Mouse (Mus musculus) lung, embryonic 14.5 days (tissue): ENCODE data around the gene P4hb. TPM values are rescaled to one million over a fixed set of nuclear protein-coding genes. Genes with fewer than 3 reads are reported as not detected.
"Not testable (repeated sequence)": the region's sequence is repeated elsewhere in the genome, so short reads cannot be mapped to it uniquely, and the experiment has no call there.

Experiments
- ATAC-seq: fragments of 200-750 bp; cut with Nextera tagmentation; 2 replicates; pipeline ENCODE4 v1.8.0; 2017; ENCODE audit warnings: mild to moderate bottlenecking, moderate TSS enrichment, moderate library complexity; ENCODE audit not compliant: insufficient read depth
- DNase-seq: peaks from one replicate; pipeline ENCODE4 v3.0.0-alpha.2; 2015
- H3K27ac ChIP-seq: fragments of 300-500 bp; sonication (generic); 2 replicates; pipeline ENCODE4 v1.5.1; 2014; ENCODE audit warnings: low read depth, mild to moderate bottlenecking, moderate library complexity
- H3K27me3 ChIP-seq: fragments of 300-500 bp; sonication (generic); 2 replicates; pipeline ENCODE4 v1.6.1; 2014; ENCODE audit warnings: low read length, control low read depth; ENCODE audit not compliant: insufficient read depth
- H3K36me3 ChIP-seq: fragments of 300-500 bp; sonication (generic); 2 replicates; pipeline ENCODE4 v1.6.1; 2014; ENCODE audit warnings: control low read depth; ENCODE audit not compliant: insufficient read depth
- H3K4me1 ChIP-seq: fragments of 300-500 bp; sonication (generic); 2 replicates; pipeline ENCODE4 v1.6.1; 2014; ENCODE audit warnings: antibody characterized with exemption, control low read depth; ENCODE audit not compliant: insufficient read depth
- H3K4me2 ChIP-seq: fragments of 300-500 bp; sonication (generic); 2 replicates; pipeline ENCODE4 v1.6.1; 2014; ENCODE audit warnings: mild to moderate bottlenecking
- H3K4me3 ChIP-seq: fragments of 300-500 bp; sonication (generic); 2 replicates; pipeline ENCODE4 v1.5.1; 2014; ENCODE audit warnings: low read depth, low read length
- H3K9ac ChIP-seq: fragments of 300-500 bp; sonication (generic); 2 replicates; pipeline ENCODE4 v1.6.1; 2014
- H3K9me3 ChIP-seq: fragments of 300-500 bp; sonication (generic); 2 replicates; pipeline ENCODE4 v1.6.1; 2016; ENCODE audit warnings: low read depth, low read length, control low read depth
- CTCF ChIP-seq: IDR thresholded peaks from 2 replicates; pipeline ENCODE4 v1.5.1; 2016; ENCODE audit warnings: antibody characterized with exemption, low read depth
- WGBS: fragments of 180-500 bp; shearing (Covaris S2); extraction: QIAGEN DNeasy Blood & Tissue Kit; methylation state at CpG from one replicate; pipeline ENCODE4 v1.1.7; 2014; 5-methylcytosine and 5-hydroxymethylcytosine counted together
- polyA plus RNA-seq: library from polyadenylated mRNA; unstranded; fragments of >200 nt; fragmentation: Nextera tagmentation; extraction: Ambion mirVana; gene quantifications from 2 replicates; pipeline ENCODE4 v1.2.1, GENCODE M21; 2014

The P4hb gene
- polyA plus RNA-seq, 1 experiment from 2014 or later = 872 TPM

DNA sequence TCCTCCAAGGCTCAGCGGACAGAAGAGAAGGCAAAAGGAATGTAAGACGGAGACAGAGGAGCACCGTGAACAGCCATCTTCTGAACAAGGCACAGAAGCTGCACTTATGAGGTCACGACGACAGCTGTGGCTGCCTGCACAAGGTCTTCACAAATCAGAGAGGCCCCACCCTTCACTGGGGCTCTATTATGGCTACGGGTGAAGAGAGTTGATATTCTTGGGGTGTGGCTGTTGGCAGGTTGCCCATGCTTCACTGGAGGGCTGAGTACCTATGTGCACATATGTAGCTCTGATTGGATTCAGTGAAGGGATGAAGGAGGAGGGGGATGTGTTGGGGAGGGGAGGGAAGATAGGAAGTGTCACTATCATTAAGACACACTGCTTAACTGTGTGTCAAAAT lies 54.5 kb downstream of the P4hb start:
- DNase-seq (no peak), ATAC-seq (no peak)
- Histone ChIP-seq H3K27me3 (no peaks in the 10 kb centered on the region), H3K9ac (no peak overlapping the region), H3K36me3 (no peaks in the 10 kb centered on the region), H3K27ac (peak overlapping the region; percentile 36; the same call in 1 of the 2 replicates), H3K9me3 (no peaks in the 10 kb centered on the region), H3K4me3 (no peak overlapping the region), H3K4me1 (0 out of 2 replicates have a peak, but pooled peaks cover 4% of the 10 kb centered on the region), H3K4me2 (0 out of 2 replicates have a peak overlapping the region, but pooled peaks have one; percentile 7)
- 51% methylated on average over 6 of the region's 6 CpGs for WGBS
- TF ChIP-seq CTCF = no peak

GRCm38 (mm10) chr11:120518027-120518426 lies 55.0 kb downstream of the P4hb start:
- 41% methylated on average over 6 of the region's 6 CpGs for WGBS
- Histone ChIP-seq H3K4me3 (no peak overlapping the region), H3K27ac (peak overlapping the region; percentile 36; the same call in 1 of the 2 replicates), H3K27me3 (no peaks in the 10 kb centered on the region), H3K4me1 (0 out of 2 replicates have a peak, but pooled peaks cover 4% of the 10 kb centered on the region), H3K9ac (no peak overlapping the region), H3K36me3 (no peaks in the 10 kb centered on the region), H3K9me3 (no peaks in the 10 kb centered on the region), H3K4me2 (no peak overlapping the region)
- no peak for ATAC-seq
- DNase-seq = peak; percentile 31
- no peak for TF ChIP-seq CTCF

DNA sequence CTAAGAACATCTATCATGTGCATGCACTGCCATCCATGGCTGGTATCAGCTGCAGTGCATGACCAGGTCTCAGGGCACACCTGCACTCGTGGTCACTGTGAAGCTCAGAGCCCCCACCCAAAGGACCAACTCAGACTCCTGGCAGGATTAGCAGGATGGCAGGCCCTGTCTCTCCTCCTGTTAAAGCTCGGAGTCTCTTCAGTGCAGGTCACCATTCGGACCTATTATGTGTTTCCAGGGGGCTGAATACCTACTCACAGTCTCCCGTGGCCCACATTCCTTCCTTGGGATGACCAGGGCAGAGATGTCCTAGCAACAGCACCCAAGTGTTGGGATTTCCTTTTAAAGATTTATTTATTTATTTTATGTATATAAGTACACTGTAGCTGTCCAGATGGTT lies 55.9 kb downstream of the P4hb start:
- Histone ChIP-seq H3K36me3 (no peaks in the 10 kb centered on the region), H3K4me1 (0 out of 2 replicates have a peak, but pooled peaks cover 4% of the 10 kb centered on the region), H3K4me3 (no peak overlapping the region), H3K9me3 (no peaks in the 10 kb centered on the region), H3K27me3 (no peaks in the 10 kb centered on the region), H3K9ac (no peak overlapping the region), H3K27ac (no peak overlapping the region), H3K4me2 (no peak overlapping the region)
- TF ChIP-seq CTCF = no peak
- ATAC-seq (no peak), DNase-seq (no peak)
- 66% methylated on average over 4 of the region's 4 CpGs for WGBS

- Histone ChIP-seq H3K4me3 (no peak overlapping the region), H3K9me3 (no peaks in the 10 kb centered on the region), H3K9ac (no peak overlapping the region), H3K4me1 (0 out of 2 replicates have a peak, but pooled peaks cover 4% of the 10 kb centered on the region), H3K36me3 (no peaks in the 10 kb centered on the region), H3K4me2 (no peak overlapping the region), H3K27ac (no peak overlapping the region), H3K27me3 (no peaks in the 10 kb centered on the region)
- TF ChIP-seq CTCF = peak; percentile 99
- peak; percentile 55; the same call in 1 of the 2 replicates for ATAC-seq
- WGBS = 18% methylated on average over 17 of the region's 17 CpGs
- peak; percentile 95 for DNase-seq
Observed at GRCm38 (mm10) chr11:120515611-120516010, 57.4 kb downstream of the P4hb start.

GRCm38 (mm10) chr11:120514262-120514661 lies 58.8 kb downstream of the P4hb start:
- not testable (repeated sequence) for H3K9ac ChIP-seq, H3K4me2 ChIP-seq, ATAC-seq, H3K4me1 ChIP-seq, H3K27ac ChIP-seq, H3K9me3 ChIP-seq, H3K4me3 ChIP-seq, H3K27me3 ChIP-seq, DNase-seq, H3K36me3 ChIP-seq
- WGBS = 76% methylated on average over 2 of the region's 2 CpGs

GRCm38 (mm10) chr11:120512790-120513453 lies 60.1 kb downstream of the P4hb start:
- no peak for DNase-seq
- H3K4me3 ChIP-seq = no peak overlapping the region
- ATAC-seq = no peak
- no peak overlapping the region for H3K27ac ChIP-seq
- TF ChIP-seq CTCF = no peak
- 0 out of 2 replicates have a peak, but pooled peaks cover 4% of the 10 kb centered on the region for H3K4me1 ChIP-seq
- 29% methylated on average over 6 of the region's 6 CpGs for WGBS
- H3K9me3 ChIP-seq = no peaks in the 10 kb centered on the region
- H3K27me3 ChIP-seq = no peaks in the 10 kb centered on the region
- no peak overlapping the region for H3K4me2 ChIP-seq
- H3K9ac ChIP-seq = no peak overlapping the region
- no peaks in the 10 kb centered on the region for H3K36me3 ChIP-seq

GRCm38 (mm10) chr11:120510375-120511030 lies 62.5 kb downstream of the P4hb start:
- Histone ChIP-seq H3K27me3 (no peaks in the 10 kb centered on the region), H3K9ac (peak overlapping the region; percentile 38), H3K4me1 (0 out of 2 replicates have a peak, but pooled peaks cover 4% of the 10 kb centered on the region), H3K4me2 (peak overlapping the region; percentile 49), H3K36me3 (no peaks in the 10 kb centered on the region), H3K27ac (peak overlapping the region; percentile 2), H3K4me3 (peak overlapping the region; percentile 6), H3K9me3 (no peaks in the 10 kb centered on the region)
- ATAC-seq (0 out of 2 replicates have a peak, but pooled peaks have one; percentile 25), DNase-seq (peak; percentile 57)
- no peak for TF ChIP-seq CTCF
- WGBS = 7% methylated on average over 16 of the region's 16 CpGs

Other genes starting within 250 kb of the P4hb start
- gene Actg1, start 224.7 kb downstream of the P4hb start, polyA plus RNA-seq = 2,614 and 2,926 TPM in 2 replicates
- 0.23 and 0.57 TPM in 2 replicates for gene Fscn2, start 211.7 kb downstream of the P4hb start, polyA plus RNA-seq
- gene Faap100, start 194.5 kb downstream of the P4hb start, polyA plus RNA-seq = 35.6 and 44.5 TPM in 2 replicates
- 42.1 and 51.4 TPM in 2 replicates for gene Nploc4, start 135.5 kb downstream of the P4hb start, polyA plus RNA-seq
- not detected in 2 replicates for gene Tspan10, start 130.6 kb downstream of the P4hb start, polyA plus RNA-seq
- gene Pde6g, start 119.8 kb downstream of the P4hb start, polyA plus RNA-seq = 0.18 TPM in 1 of 2 replicates, not detected in the other
- gene Oxld1, start 115.2 kb downstream of the P4hb start, polyA plus RNA-seq = 10.9 and 11.2 TPM in 2 replicates
- gene Ccdc137, start 115.1 kb downstream of the P4hb start, polyA plus RNA-seq = 32.2 and 34.6 TPM in 2 replicates
- gene Arl16, start 105.6 kb downstream of the P4hb start, polyA plus RNA-seq = 42.9 and 44.4 TPM in 2 replicates
- gene Mrpl12, start 88.6 kb downstream of the P4hb start, polyA plus RNA-seq = 150 and 162 TPM in 2 replicates
- gene Slc25a10, start 81.4 kb downstream of the P4hb start, polyA plus RNA-seq = 68.9 and 71.3 TPM in 2 replicates
- gene Gcgr, start 42.6 kb downstream of the P4hb start, polyA plus RNA-seq = 0.59 and 1.4 TPM in 2 replicates
- 226 and 229 TPM in 2 replicates for gene Mcrip1, start 23.5 kb downstream of the P4hb start, polyA plus RNA-seq
- gene Ppp1r27, start 22.1 kb downstream of the P4hb start, polyA plus RNA-seq = not detected in 2 replicates
- 717 and 734 TPM in 2 replicates for gene Arhgdia, start 8.4 kb upstream of the P4hb start, polyA plus RNA-seq
- 617 and 627 TPM in 2 replicates for gene Alyref, start 25.1 kb upstream of the P4hb start, polyA plus RNA-seq
- gene Anapc11, start 25.2 kb upstream of the P4hb start, polyA plus RNA-seq = 229 and 237 TPM in 2 replicates
- gene Npb, start 35.2 kb upstream of the P4hb start, polyA plus RNA-seq = 0.89 and 1.3 TPM in 2 replicates
- gene Pcyt2, start 44.7 kb upstream of the P4hb start, polyA plus RNA-seq = 95.3 and 99.5 TPM in 2 replicates
- gene Sirt7, start 52.0 kb upstream of the P4hb start, polyA plus RNA-seq = 26.1 and 33.1 TPM in 2 replicates
- 25.3 and 28.6 TPM in 2 replicates for gene Mafg, start 60.3 kb upstream of the P4hb start, polyA plus RNA-seq
- 29.0 and 29.8 TPM in 2 replicates for gene Pycr1, start 70.5 kb upstream of the P4hb start, polyA plus RNA-seq
- 1.1 TPM in 1 of 2 replicates, not detected in the other for gene Myadml2, start 74.9 kb upstream of the P4hb start, polyA plus RNA-seq
- gene Notum, start 87.9 kb upstream of the P4hb start, polyA plus RNA-seq = 3.9 and 5.3 TPM in 2 replicates
- 124 and 130 TPM in 2 replicates for gene Aspscr1, start 99.7 kb upstream of the P4hb start, polyA plus RNA-seq
- gene Cenpx, start 140.5 kb upstream of the P4hb start, polyA plus RNA-seq = 168 and 173 TPM in 2 replicates
- gene Lrrc45, start 140.7 kb upstream of the P4hb start, polyA plus RNA-seq = 44.1 and 46.1 TPM in 2 replicates
- 10.3 and 10.7 TPM in 2 replicates for gene Rac3, start 148.2 kb upstream of the P4hb start, polyA plus RNA-seq
- 27.2 and 29.7 TPM in 2 replicates for gene Dcxr, start 154.0 kb upstream of the P4hb start, polyA plus RNA-seq
- gene Cbr2, start 158.9 kb upstream of the P4hb start, polyA plus RNA-seq = 14.7 and 19.6 TPM in 2 replicates
- gene Hmga1b, start 189.5 kb upstream of the P4hb start, polyA plus RNA-seq = 5.3 and 7.3 TPM in 2 replicates
- gene Rfng, start 211.0 kb upstream of the P4hb start, polyA plus RNA-seq = 33.0 and 34.0 TPM in 2 replicates
- 240 and 257 TPM in 2 replicates for gene Gps1, start 211.0 kb upstream of the P4hb start, polyA plus RNA-seq
- 77.2 and 87.4 TPM in 2 replicates for gene Dus1l, start 223.2 kb upstream of the P4hb start, polyA plus RNA-seq